Mouse (Mus musculus): ENCODE results near the gene 9130213A22Rik.

The 9130213A22Rik gene

DNA sequence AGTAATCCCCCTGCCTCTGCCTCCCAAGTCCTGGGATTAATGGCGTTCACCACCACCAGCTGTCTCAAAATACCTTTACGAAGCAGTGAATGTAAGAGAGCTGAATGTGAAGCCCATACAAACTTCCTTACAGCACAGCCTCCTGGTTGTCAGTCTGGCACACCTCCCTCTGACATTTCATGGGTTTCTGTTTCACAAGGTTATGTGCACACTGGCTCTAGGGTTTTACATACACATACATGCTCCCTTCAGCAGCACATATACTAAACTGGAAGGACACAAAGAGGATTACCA, 47.7 kb downstream of the 9130213A22Rik start:
- in situ Hi-C loops (cut with MboI) = no loop called here

DNA sequence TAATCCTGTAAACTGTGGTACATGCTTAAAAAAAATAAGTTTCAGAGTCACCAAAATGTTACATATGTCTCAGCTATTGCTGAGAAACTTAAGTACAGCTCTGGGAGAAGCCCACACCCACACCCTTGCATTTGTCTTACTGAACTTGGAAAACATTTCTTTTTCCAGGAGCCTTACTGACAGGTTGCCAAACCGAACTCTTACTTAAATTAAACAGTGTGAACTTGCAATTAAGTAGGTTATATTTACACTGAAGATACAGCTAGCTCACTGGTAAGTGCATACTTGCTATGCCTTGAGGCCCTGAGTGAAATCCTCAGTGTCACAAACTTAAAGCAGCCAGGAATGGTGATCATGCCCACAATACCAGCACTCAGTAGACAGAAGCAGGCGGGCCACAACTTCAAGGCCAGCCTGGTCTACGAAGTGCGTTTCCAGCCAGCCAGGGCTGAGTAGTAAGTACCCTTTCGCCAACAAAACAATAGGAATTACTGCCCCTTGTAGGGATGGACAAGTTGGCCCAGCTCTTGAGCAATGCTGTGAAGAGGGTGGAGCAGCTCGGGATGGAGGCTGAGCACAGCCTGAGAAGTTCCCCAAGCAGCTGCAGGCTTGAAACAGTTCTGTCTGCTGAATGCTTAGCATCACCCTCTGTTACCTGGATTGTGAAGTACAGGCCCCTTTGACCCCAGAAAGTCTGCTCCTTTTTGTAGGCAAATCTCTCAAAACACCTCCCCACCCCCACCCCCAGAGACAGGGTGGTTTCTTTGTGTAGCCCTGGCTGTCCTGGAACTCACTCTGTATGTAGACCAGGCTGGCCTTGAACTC, 48.2 kb downstream of the 9130213A22Rik start:
- in situ Hi-C loops (cut with MboI) = no loop called here

DNA sequence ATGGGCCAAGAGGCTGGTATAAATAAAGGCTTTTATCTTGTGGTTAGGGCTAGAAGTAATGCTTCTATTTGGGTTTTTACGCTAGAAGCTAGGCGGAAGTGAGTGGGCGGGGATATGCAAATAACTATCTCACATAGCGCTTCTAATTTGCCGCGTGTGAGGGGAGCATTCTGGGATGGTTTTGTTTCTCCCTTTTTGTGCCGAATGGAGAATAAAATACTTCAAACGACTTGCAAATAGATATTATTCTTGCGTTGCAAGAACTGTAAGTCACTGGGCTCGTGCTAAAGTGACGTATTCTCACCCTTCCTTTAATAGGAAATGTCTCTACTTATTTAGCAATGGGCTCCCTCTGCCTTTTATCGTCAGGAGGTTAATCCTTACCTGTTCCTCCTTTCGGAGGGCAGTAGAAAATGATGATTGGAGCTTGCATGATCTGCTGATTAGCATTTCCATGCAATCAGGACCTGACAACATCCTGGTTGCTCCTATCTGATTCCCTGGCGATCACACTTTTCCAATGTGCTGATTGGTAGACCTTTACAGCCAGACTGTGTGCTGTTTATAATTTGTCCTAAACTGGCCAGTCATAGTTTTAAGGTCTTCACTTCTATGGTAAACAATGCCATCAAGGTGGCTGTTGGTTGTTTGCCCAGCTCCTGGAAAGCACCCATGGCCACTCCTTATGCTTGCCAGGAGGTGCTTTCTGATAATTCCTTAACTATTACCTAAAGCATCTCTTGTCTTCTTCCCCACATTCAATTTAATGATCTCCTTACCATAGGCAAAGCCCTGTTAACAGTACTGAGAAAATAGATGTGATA, 49.1 kb downstream of the 9130213A22Rik start:
- in situ Hi-C loops (cut with MboI) = no loop called here

DNA sequence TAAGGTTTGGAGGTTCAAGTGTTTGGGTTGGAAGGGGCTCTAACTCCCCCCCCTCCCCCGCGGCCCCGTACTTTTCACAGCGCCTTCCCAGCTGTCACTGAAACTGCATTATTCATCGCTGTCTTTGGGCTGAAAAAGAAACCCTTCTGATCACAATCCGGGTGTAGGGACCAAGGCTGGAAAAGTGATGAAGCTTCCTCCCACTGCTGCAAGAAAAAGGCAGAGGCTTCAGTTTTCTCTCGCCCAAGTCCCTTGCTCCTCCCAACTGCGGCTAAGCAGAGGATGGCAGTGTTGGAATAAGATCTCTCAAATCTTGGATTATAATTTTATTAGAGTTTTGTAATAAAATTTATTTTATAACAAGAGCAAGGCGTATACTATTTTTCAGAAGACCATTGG, 49.7 kb downstream of the 9130213A22Rik start:
- in situ Hi-C loops (cut with MboI) = no loop called here

DNA sequence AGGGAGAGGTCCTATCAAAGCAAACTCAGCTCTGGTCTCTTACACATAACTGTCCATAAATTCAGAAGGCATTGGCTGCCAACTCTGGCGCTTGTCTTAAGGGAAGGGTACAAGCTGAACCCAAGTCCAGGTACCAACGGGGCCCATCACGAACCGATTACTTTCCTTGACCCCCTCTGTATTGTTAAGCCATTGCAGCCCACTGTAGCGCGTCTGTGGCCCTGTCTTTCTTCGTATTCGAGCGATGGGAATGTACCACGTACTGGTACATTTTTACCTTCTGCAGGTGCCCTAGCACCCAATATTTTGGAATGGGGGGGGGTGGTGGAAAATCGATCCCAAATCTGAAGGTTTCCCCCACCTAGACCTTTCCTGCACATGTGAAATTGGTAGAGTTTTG, 50.2 kb downstream of the 9130213A22Rik start:
- in situ Hi-C loops (cut with MboI) = no loop called here

DNA sequence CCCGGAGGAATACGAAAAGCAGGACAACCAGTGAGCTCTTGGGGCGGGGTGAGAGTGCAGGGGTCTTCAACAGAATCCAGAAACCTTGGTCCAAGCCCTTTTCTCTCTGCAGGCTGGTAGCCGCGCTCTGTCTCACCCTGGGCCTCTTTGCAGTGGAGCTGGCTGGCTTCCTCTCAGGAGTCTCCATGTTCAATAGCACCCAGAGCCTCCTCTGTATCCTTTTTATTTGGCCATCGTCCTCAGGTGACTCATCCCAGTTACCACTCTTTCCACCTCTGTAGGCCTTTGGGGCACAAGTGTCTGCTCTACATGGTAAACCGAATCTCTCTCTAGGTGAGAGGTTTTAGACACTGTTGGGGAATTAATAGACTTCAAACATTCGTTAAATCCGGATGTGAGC, 51.1 kb downstream of the 9130213A22Rik start:
- in situ Hi-C loops (cut with MboI) = no loop called here

DNA sequence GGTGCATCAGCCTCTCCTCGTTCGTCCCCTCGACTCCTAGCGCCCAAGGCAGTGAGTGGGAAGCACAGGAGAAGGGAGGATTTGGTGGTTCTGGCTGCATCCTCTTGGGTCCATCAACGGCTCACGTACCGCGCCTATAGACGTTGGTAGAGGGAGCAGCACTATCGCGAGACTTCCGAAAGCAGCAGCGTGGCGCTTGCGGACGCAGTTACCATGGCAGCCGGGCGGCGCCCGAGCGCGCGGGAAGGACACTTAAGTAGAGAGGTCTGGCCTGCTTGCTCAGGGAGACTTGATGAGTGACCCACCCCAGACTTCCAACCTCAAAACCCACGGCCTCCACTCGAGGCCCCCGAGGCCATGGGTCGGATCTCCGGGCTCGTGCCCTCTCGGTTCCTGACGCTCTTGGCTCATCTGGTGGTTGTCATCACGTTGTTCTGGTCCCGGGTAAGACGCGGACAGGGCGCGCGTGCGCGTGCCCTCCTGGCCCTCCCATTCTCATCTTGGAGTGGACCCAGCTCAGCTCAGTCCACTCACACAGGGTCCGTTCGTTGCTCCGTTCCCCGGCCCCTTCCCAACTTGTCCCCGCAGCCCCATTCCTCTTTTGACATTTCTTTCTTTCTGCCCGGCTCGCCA, 51.7 kb downstream of the 9130213A22Rik start, which contains the start of gene Tmem107:
Gene Tmem107 (plus strand): TSS at position 217 of the 633 bp plus-strand sequence.
- in situ Hi-C loops (cut with MboI) = no loop called here

DNA sequence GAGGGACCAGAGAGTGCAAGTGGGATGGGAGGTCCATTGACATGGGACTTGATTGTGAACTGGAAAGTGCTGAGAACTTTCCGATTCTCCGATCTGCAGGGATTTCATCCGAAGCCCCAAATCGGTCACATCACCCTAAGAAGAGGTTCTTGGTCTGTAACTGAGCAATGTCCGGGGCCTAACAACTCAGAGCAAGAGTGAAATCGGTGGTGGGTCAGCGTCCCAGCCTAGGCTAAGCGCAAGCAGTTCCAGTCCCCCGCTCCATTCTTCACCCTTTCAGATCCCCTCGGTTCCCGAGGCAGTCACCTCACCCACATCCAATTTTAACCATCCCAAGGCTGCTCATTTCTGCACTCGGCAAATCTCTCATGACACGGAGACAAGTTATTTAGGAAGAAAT, 52.3 kb downstream of the 9130213A22Rik start:
- in situ Hi-C loops (cut with MboI) = no loop called here

Measured in mature B cell (primary cell).